9 mouse cellular contexts compared by ENCODE assay signal in genomic region chr11:117782705-117783034, GRCm38 (mm10). TPM values are rescaled to one million over a fixed set of nuclear protein-coding genes. Genes with fewer than 3 reads are reported as not detected.
DNase-seq lines count a peak whose midpoint lies in the region; ATAC-seq and TF ChIP-seq lines count a peak whose summit lies in the region.
"Had no signal": no experiment of that assay in that cellular context is flagged by ENCODE, and none has a peak within 500 bp of the region (broad histone marks: within the 10 kb centered on the region; RNA-seq: fewer than 3 reads in every experiment).

No protein-coding gene starts in this region.

- peak overlapping the region; percentile 81 for H3K4me3 ChIP-seq in gastrocnemius, adult 2 months
- peak overlapping the region; percentile 86 for H3K4me3 ChIP-seq in spleen, adult 2 months (ENCODE audit: extremely low read depth, insufficient read depth, insufficient read length)
- peak overlapping the region; percentile 92 for H3K4me3 ChIP-seq in liver, embryonic 12.5 days

- H3K9ac ChIP-seq in liver, embryonic 12.5 days, result peak overlapping the region; percentile 90

- 14% methylated on average over 9 of the region's 9 CpGs for WGBS in spleen, adult 2 months
- 8% methylated on average over 9 of the region's 9 CpGs for WGBS in liver, embryonic 12.5 days (ENCODE audit: insufficient replicate concordance)

- no peak for TF ChIP-seq POLR2A in spleen, adult 2 months (IDR thresholded peaks at IDR 0.05; ENCODE audit: low read depth, low read length)

- H3K9me3 ChIP-seq in liver, embryonic 12.5 days (replicated peaks), result no peaks in the 10 kb centered on the region

- no peak for TF ChIP-seq CTCF in gastrocnemius, adult 2 months (IDR thresholded peaks at IDR 0.05)
- TF ChIP-seq CTCF in spleen, adult 2 months (IDR thresholded peaks at IDR 0.05; ENCODE audit: extremely low read depth, insufficient read depth, insufficient read length, insufficient replicate concordance), result no peak

- intact Hi-C loops in gastrocnemius, adult 2 months (cut with DNase I), result no loop called here

- ATAC-seq in liver, embryonic 12.5 days, result no peak

- peak overlapping the region; percentile 95 for H3K4me2 ChIP-seq in liver, embryonic 12.5 days

- DNase-seq in gastrocnemius, adult 2 months, result no peak
- no peak for DNase-seq in gastrocnemius, postnatal 4 days (ENCODE audit: low spot score in 2 of 2)
- DNase-seq in spleen, adult 2 months (ENCODE audit: low read depth in 1 of 2, low spot score in 2 of 2), result no peak
- DNase-seq in spleen, postnatal 4 days (ENCODE audit: low spot score in 2 of 2), result no peak
- DNase-seq in urinary bladder, postnatal 36 days (ENCODE audit: low spot score in 2 of 2), result no peak
- no peak for DNase-seq in kidney, adult 9 months
- no peak for DNase-seq in Muller cell, postnatal 12 days (ENCODE audit: inconsistent ontology term)

- H3K36me3 ChIP-seq in spleen, adult 2 months (ENCODE audit: control insufficient read depth, insufficient read depth, low read length), result peaks cover 15% of the 10 kb centered on the region
- peaks cover 52% of the 10 kb centered on the region for H3K36me3 ChIP-seq in liver, embryonic 12.5 days

- no peaks in the 10 kb centered on the region for H3K27me3 ChIP-seq in spleen, adult 2 months (ENCODE audit: control insufficient read depth, insufficient read depth, low read length)
- H3K27me3 ChIP-seq in liver, embryonic 12.5 days (replicated peaks), result no peaks in the 10 kb centered on the region; the same call in none of the 2 replicates

- H3K4me1 ChIP-seq in spleen, adult 2 months (ENCODE audit: control insufficient read depth, insufficient read depth, insufficient read length), result peaks cover 12% of the 10 kb centered on the region; the same call in 1 of the 2 replicates
- H3K4me1 ChIP-seq in liver, embryonic 12.5 days, result peaks cover 76% of the 10 kb centered on the region

- peak overlapping the region; percentile 84 for H3K27ac ChIP-seq in gastrocnemius, adult 2 months
- peak overlapping the region; percentile 99 for H3K27ac ChIP-seq in spleen, adult 2 months (ENCODE audit: insufficient read depth, low read length)
- H3K27ac ChIP-seq in liver, embryonic 12.5 days, result peak overlapping the region; percentile 100

RNA-seq across cellular contexts. Expression of gene Tmc6, which starts 0.7 kb away (rescaled TPM):
- total RNA-seq in gastrocnemius, adult 2 months (2021), result 1 to 10 TPM; 4.3 to 4.5 TPM
- 10 to 100 TPM; 17.9 to 25.2 TPM for total RNA-seq in gastrocnemius, postnatal 4 days (2021)
- 119 and 136 TPM in 2 replicates for polyA plus RNA-seq in spleen, adult 2 months (2012; rRNA removed)
- polyA plus RNA-seq in liver, embryonic 12.5 days (2016; fragmentation: Nextera tagmentation; extraction: Ambion mirVana), result 55.5 and 58.2 TPM in 2 replicates

RNA-seq across cellular contexts. Expression of gene Tmc8, which starts 0.8 kb away (rescaled TPM):
- total RNA-seq in gastrocnemius, adult 2 months (2021), result 1 to 10 TPM; 1.0 TPM
- 1 to 10 TPM; 1.8 to 2.0 TPM for total RNA-seq in gastrocnemius, postnatal 4 days (2021)
- 90.1 and 127 TPM in 2 replicates for polyA plus RNA-seq in spleen, adult 2 months (2012; rRNA removed)
- 19.8 and 21.6 TPM in 2 replicates for polyA plus RNA-seq in liver, embryonic 12.5 days (2016; fragmentation: Nextera tagmentation; extraction: Ambion mirVana)

RNA-seq across cellular contexts. Expression of gene 6030468B19Rik, which starts 14.8 kb away (rescaled TPM):
- not detected for total RNA-seq in gastrocnemius, adult 2 months (2021)
- not detected for total RNA-seq in gastrocnemius, postnatal 4 days (2021)
- 7.6 and 7.9 TPM in 2 replicates for polyA plus RNA-seq in spleen, adult 2 months (2012; rRNA removed)
- 97.6 and 97.7 TPM in 2 replicates for polyA plus RNA-seq in liver, embryonic 12.5 days (2016; fragmentation: Nextera tagmentation; extraction: Ambion mirVana)

RNA-seq across cellular contexts. Expression of gene Gm20708, which starts 26.8 kb away (rescaled TPM):
- total RNA-seq in gastrocnemius, adult 2 months (2021), result 1 to 10 TPM in 1 of 2 experiments, under 1 TPM in 1; 0.86 to 1.6 TPM
- total RNA-seq in gastrocnemius, postnatal 4 days (2021), result 1 to 10 TPM; 3.3 to 3.6 TPM
- polyA plus RNA-seq in spleen, adult 2 months (2012; rRNA removed), result 0.25 TPM in 1 of 2 replicates, not detected in the other
- polyA plus RNA-seq in liver, embryonic 12.5 days (2016; fragmentation: Nextera tagmentation; extraction: Ambion mirVana), result 0.23 and 0.27 TPM in 2 replicates
- total RNA-seq: hematopoietic stem cell, adult 5-6 weeks had no signal

RNA-seq across cellular contexts. Expression of gene Syngr2, which starts 26.8 kb away (rescaled TPM):
- total RNA-seq in gastrocnemius, adult 2 months (2021), result 100 to 1,000 TPM; 169 to 173 TPM
- total RNA-seq in gastrocnemius, postnatal 4 days (2021), result 10 to 100 TPM; 87.9 to 88.6 TPM
- 188 and 245 TPM in 2 replicates for polyA plus RNA-seq in spleen, adult 2 months (2012; rRNA removed)
- 61.5 and 66.4 TPM in 2 replicates for polyA plus RNA-seq in liver, embryonic 12.5 days (2016; fragmentation: Nextera tagmentation; extraction: Ambion mirVana)
